Mouse (Mus musculus) cerebellum, adult 9-10 months (tissue): ENCODE measurements around the gene Rsph6a.
"Not testable (repeated sequence)": the region's sequence is repeated elsewhere in the genome, so short reads cannot be mapped to it uniquely, and the experiment has no call there.

ENCODE experiments used
- DNase-seq: peaks from one replicate; pipeline ENCODE4 v3.0.0; 2022

Rsph6a gene

GRCm38 (mm10) chr7:19048006-19048527 is 6.4 kb upstream of the Rsph6a start:
- DNase-seq = no peak

DNA sequence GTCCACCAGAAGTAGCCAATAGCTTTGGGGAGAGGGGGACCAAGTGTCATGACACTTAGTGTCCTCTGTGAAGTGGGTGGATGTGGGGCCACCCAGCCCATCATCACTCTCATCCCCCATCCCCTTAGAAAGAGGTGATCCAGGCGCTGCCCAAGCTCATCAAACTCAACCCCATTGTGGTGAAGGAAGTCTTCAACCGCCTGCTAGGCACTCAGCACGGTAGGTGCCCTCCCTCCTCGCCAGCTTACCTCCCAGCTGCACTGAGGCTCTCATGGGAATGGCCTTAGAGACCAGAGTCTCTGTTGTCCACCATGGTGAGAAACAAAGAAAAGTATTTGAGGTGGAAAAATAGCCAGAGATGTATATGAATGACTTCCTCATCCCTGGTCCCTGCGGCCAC is 5.2 kb upstream of the Rsph6a start:
- DNase-seq = no peak

DNA sequence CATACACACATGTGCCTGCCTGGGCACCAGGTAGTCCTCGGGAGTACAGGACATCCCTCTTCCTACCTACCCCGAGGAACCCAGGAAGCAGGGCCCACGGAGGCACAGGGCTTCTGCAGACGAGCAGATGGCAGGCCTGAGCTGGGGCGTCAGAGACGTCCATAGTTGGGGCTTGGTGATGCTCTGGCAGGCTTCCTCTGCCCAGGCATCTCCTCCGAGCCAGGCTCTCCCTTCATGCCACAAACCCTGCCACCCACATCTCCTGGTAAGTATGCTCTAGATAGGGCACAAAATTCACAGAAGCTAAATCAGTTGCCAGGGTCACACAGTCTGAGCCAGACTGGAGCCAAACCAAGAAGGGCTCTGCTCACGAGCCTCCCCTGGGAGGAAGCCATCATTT is 4.3 kb upstream of the Rsph6a start:
- no peak for DNase-seq

DNA sequence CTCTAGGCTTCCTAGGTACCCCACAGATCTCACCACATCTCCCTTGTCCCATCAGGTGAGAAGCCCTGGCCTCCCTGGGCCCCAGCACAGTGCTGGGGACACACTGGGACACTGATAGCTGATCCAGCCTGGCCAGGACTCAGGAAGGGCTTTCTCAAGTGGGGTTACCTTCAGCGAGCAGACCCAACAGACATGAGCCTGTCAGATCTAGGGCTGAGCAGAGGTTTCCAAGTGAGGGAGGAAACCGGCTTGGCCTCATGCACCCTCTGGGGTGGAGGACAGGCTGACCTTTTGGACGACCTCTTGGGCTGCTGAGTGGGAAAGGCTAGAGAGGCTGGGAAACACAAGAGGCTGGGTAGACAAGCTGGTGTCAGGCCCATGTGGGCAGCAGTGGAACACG is 3.3 kb upstream of the Rsph6a start:
- no peak for DNase-seq

DNA sequence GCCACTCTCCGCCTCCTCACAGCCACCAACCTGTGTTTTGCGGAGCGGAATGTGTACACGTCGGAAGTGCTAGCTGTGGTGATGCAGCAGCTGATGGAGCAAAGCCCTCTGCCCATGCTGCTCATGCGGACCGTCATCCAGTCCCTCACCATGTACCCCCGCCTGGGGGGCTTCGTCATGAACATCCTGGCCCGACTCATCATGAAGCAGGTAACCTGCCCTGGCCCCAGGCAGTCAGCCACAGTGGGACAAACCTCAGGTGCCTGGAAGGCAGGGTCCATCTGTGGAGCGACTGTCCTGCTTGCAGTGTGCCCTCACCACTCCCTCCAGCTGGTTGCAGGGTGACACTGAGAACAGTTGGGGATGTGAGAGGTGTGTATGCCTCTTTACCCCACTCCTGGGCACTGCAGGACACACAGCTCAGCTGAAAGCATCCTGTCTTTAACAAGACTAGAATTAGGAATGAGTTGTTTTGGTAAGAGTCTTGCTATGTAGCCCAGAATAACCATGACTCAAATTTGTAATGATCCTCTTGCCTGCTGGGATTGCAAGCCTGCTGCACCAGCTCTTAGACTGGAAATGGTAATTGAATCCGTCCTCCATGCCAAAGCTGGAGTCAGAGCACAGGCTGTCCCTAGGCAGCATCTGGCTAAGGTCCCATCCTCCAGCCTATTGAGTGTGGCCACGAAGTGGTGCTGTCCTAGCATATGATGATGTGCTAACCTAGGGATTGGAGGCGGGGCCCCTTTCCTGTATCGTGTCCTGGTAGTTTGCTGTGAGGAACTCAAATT is 1.9 kb upstream of the Rsph6a start:
- no peak for DNase-seq

- DNase-seq = no peak
These were observed 1.4 kb upstream of the Rsph6a start for GRCm38 (mm10) chr7:19053136-19053532.

DNA sequence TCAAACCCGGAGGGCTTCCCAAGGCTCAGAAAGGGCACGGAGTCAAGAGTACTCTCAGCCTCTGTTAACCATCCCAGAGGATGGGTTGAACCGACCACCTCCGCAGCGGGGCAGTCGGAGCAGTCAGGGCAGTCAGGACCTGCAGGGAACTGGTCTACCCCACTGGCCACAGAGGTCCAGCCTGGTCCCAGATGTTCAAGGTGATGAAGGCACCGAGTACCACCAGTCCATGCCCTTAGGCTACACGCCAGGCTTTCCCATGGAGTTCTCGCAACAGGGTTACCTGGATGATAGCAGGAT is 237 bp downstream of the Rsph6a start:
- no peak for DNase-seq

DNA sequence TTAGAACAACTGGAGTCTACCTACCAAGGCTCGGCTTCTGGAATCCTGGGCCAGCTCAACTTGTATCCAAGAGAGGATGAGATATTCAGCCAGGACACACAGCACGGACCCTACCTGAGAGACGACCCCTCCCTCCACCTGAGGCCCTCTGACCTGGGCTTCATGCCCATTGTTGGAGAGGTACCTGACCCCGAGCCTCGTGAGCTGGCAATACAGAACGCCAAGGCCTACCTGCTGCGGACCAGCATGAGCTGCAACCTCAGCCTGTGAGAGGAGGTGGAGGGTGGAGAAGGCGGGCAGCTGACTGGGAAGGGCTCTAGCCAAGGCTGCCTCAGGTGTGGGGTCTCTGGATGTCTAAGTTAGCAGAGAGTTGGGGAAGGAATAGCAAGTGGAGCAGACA is 618 bp downstream of the Rsph6a start:
- no peak for DNase-seq

- DNase-seq = no peak
These were observed 2.9 kb downstream of the Rsph6a start for GRCm38 (mm10) chr7:19057405-19057804.

DNA sequence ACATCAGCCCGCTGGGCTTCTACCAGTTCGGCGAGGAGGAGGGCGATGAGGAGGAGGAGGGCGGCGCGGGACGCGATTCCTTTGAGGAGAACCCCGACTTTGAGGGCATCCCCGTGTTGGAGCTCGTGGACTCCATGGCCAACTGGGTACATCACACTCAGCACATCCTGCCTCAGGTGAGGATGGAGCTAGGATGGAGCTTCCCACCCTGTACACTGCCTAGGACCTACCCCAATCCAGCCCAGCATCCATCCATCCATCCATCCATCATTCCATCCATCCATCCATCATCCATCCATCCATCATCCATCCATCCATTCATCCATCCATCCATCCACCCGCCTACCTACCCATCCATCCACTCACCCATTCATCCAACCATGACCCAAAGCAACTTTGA is 11.4 kb downstream of the Rsph6a start:
- no peak for DNase-seq

- DNase-seq = no peak
These were observed 12.6 kb downstream of the Rsph6a start for GRCm38 (mm10) chr7:19067063-19067462.

- DNase-seq = no peak
These were observed 13.4 kb downstream of the Rsph6a start for GRCm38 (mm10) chr7:19067935-19068334.

DNA sequence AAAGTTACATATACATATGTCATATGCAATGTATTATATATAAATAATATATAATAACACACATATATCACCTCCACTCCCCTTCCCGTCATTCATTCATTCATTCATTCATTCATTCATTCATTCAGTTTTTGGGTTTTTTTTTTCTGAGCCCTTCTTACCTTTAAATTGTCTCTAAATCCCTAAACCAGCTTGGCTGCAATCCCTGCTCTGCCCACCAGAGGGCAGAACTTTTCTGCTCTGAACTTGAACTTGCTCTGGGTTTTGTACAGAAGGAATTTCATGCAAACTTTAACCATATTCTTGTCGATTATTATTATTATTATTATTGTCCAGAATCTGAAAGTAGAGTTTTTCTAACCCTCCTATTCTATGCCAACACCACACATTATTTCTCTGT is 14.2 kb downstream of the Rsph6a start:
- peak; percentile 73 for DNase-seq

GRCm38 (mm10) chr7:19069500-19069899 is 15.0 kb downstream of the Rsph6a start:
- peak; percentile 15 for DNase-seq

DNA sequence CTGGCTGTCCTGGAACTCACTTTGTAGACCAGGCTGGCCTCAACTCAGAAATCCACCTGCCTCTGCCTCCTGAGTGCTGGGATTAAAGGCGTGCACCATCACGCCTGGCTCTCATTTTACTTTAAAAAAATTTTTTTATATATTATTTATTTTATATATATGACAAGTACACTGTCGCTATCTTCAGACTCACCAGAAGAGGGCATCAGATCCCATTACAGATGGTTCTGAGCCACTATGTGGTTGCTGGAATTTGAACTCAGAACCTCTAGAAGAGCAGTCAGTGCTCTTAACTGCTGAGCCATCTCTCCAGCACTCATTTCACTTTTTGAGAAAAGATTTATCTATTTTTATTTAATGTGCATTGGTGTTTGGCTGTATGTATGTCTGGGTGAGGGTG is 16.5 kb downstream of the Rsph6a start:
- not testable (repeated sequence) for DNase-seq

GRCm38 (mm10) chr7:19073504-19073903 is 19.0 kb downstream of the Rsph6a start:
- no peak for DNase-seq

- no peak for DNase-seq
These were observed 20.0 kb downstream of the Rsph6a start for GRCm38 (mm10) chr7:19074494-19074893.

GRCm38 (mm10) chr7:19075231-19075630 is 20.7 kb downstream of the Rsph6a start:
- no peak for DNase-seq

GRCm38 (mm10) chr7:19075723-19076585 is 21.5 kb downstream of the Rsph6a start, which contains the start of gene Dmwd:
Dmwd (plus strand) TSS chr7:19076227.
- peak; percentile 91 for DNase-seq

DNA sequence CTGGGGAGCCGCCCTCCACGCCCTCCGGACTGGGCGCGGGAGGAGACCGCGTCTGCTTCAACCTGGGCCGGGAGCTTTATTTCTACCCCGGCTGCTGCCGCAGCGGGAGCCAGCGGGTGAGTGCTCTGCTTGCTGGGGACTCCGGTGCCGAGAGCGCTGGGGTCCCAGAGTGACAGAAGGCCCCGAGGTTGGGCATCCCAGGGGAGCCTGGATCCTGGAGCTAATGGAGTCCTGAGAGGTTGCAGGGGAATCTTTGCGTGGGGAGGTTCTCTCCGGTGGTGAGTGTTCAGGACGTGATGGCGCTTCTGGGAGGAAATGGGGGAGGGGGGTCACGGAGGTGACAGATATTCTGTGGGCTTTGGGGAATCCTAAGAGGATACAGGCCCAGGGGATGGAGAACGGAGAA is 22.1 kb downstream of the Rsph6a start:
- no peak for DNase-seq

GRCm38 (mm10) chr7:19077761-19078160 is 23.3 kb downstream of the Rsph6a start:
- DNase-seq = no peak

GRCm38 (mm10) chr7:19078732-19079131 is 24.2 kb downstream of the Rsph6a start:
- DNase-seq = no peak

- DNase-seq = no peak
These were observed 26.0 kb downstream of the Rsph6a start for GRCm38 (mm10) chr7:19080451-19080950.

GRCm38 (mm10) chr7:19082171-19082570 is 27.7 kb downstream of the Rsph6a start:
- DNase-seq = no peak
